ENCODE assay signal across 8 mouse cellular contexts in the genomic region with DNA sequence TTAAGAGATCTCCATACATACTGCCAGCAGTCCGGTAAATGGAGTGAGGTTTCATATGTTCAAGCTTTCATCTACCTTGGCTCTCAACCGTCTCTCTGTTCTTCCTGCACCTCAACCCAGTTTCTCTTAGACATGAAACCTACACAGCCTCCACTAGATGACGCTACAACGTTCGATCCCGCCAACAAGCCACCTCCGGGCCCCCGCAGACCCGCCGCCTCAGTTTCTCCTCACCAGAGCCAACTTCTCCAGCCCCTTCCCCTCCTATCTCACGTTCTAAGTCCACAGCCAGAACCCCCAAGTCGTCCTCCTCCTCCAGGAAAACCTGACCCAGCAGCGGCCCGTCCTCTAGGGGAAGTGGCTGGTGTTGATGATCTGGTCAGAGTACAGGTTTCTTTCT. TPM values are rescaled to one million over a fixed set of nuclear protein-coding genes. Genes with fewer than 3 reads are reported as not detected.
DNase-seq lines count a peak whose midpoint lies in the region; ATAC-seq and TF ChIP-seq lines count a peak whose summit lies in the region.

No protein-coding gene starts in this region.

- peak; percentile 53 for TF ChIP-seq CTCF in left cerebral cortex, adult 2 months (IDR thresholded peaks at IDR 0.05)
- peak; percentile 80; the same call in 1 of the 2 replicates for TF ChIP-seq CTCF in thymus, adult 2 months (IDR thresholded peaks at IDR 0.05; ENCODE audit: borderline replicate concordance, control insufficient read depth, extremely low read depth, insufficient read depth, low read length, poor library complexity)

- no peak for DNase-seq in left cerebral cortex, adult 2 months (ENCODE audit: extremely low spot score in 1 of 2, low spot score in 2 of 2)
- DNase-seq in left cerebral cortex, adult 18-20 months (ENCODE audit: low spot score in 2 of 2), result no peak
- peak; percentile 68 for DNase-seq in embryo, embryonic 10.5 days (ENCODE audit: low spot score)
- DNase-seq in heart, postnatal 4 days, result peak; percentile 39
- DNase-seq in limb, embryonic 14.5 days (ENCODE audit: low spot score), result no peak
- peak; percentile 62 for DNase-seq in thymus, adult 2 months
- DNase-seq in ovary, postnatal 14 days (ENCODE audit: low spot score), result no peak

- peak overlapping the region; percentile 88 for H3K4me2 ChIP-seq in limb, embryonic 14.5 days (replicated peaks; ENCODE audit: low read depth, low read length, severe bottlenecking)
- peak overlapping the region; percentile 78 for H3K4me2 ChIP-seq in midbrain, embryonic 13.5 days (replicated peaks)

- no peak overlapping the region for H3K27ac ChIP-seq in left cerebral cortex, adult 2 months
- H3K27ac ChIP-seq in limb, embryonic 14.5 days (replicated peaks; ENCODE audit: low read depth, low read length), result no peak overlapping the region
- peak overlapping the region; percentile 86 for H3K27ac ChIP-seq in midbrain, embryonic 13.5 days
- H3K27ac ChIP-seq in thymus, adult 2 months (ENCODE audit: control insufficient read depth, insufficient read depth, low read length), result no peak overlapping the region

- no peaks in the 10 kb centered on the region for H3K27me3 ChIP-seq in limb, embryonic 14.5 days (ENCODE audit: control insufficient read depth, insufficient read depth, low read length)
- no peaks in the 10 kb centered on the region for H3K27me3 ChIP-seq in midbrain, embryonic 13.5 days
- H3K27me3 ChIP-seq in thymus, adult 2 months (ENCODE audit: control insufficient read depth, insufficient read depth, low read length), result no peaks in the 10 kb centered on the region

- 0 out of 2 replicates have a peak overlapping the region, but pooled peaks have one; percentile 58 for H3K9ac ChIP-seq in limb, embryonic 14.5 days (ENCODE audit: low read depth, low read length, severe bottlenecking)
- peak overlapping the region; percentile 74 for H3K9ac ChIP-seq in midbrain, embryonic 13.5 days (replicated peaks)

- H3K4me1 ChIP-seq in limb, embryonic 14.5 days (ENCODE audit: control insufficient read depth, insufficient read depth, low read length), result peaks cover 16% of the 10 kb centered on the region
- peaks cover 19% of the 10 kb centered on the region for H3K4me1 ChIP-seq in midbrain, embryonic 13.5 days (replicated peaks)
- H3K4me1 ChIP-seq in thymus, adult 2 months (replicated peaks; ENCODE audit: control insufficient read depth, insufficient read depth, low read length), result peaks cover 14% of the 10 kb centered on the region

- WGBS in limb, embryonic 14.5 days, result 33% methylated on average over 14 of the region's 14 CpGs
- WGBS in midbrain, embryonic 13.5 days, result 28% methylated on average over 14 of the region's 14 CpGs
- 16% methylated on average over 14 of the region's 14 CpGs for WGBS in thymus, adult 2 months

- no peak for ATAC-seq in limb, embryonic 14.5 days (ENCODE audit: low FRiP score, low read depth)
- ATAC-seq in midbrain, embryonic 13.5 days, result peak; percentile 13; the same call in 1 of the 2 replicates

- no peaks in the 10 kb centered on the region for H3K36me3 ChIP-seq in limb, embryonic 14.5 days (ENCODE audit: control insufficient read depth, insufficient read depth, low read length)
- H3K36me3 ChIP-seq in midbrain, embryonic 13.5 days, result no peaks in the 10 kb centered on the region
- no peaks in the 10 kb centered on the region for H3K36me3 ChIP-seq in thymus, adult 2 months (ENCODE audit: control insufficient read depth, insufficient read depth, low read length)

- H3K9me3 ChIP-seq in limb, embryonic 14.5 days (ENCODE audit: control insufficient read depth, low read length), result no peaks in the 10 kb centered on the region
- no peaks in the 10 kb centered on the region for H3K9me3 ChIP-seq in midbrain, embryonic 13.5 days

- H3K4me3 ChIP-seq in left cerebral cortex, adult 2 months, result peak overlapping the region; percentile 41
- H3K4me3 ChIP-seq in limb, embryonic 14.5 days (replicated peaks; ENCODE audit: low read length), result peak overlapping the region; percentile 39; the same call in 1 of the 2 replicates
- H3K4me3 ChIP-seq in midbrain, embryonic 13.5 days (replicated peaks), result peak overlapping the region; percentile 53
- H3K4me3 ChIP-seq in thymus, adult 2 months (ENCODE audit: control insufficient read depth, insufficient read depth, low read length), result peak overlapping the region; percentile 37

- intact Hi-C loops in left cerebral cortex, adult 2 months (cut with DNase I), result no loop called here

- TF ChIP-seq POLR2A in limb, embryonic 14.5 days (IDR thresholded peaks at IDR 0.05; ENCODE audit: borderline replicate concordance, extremely low read depth, insufficient read depth, insufficient read length), result no peak
- TF ChIP-seq POLR2A in thymus, adult 2 months (IDR thresholded peaks at IDR 0.05; ENCODE audit: control insufficient read depth, extremely low read depth, insufficient read depth, low read length, poor library complexity), result no peak

RNA-seq across cellular contexts. Expression of a gene that starts 32.7 kb away (rescaled TPM):
- 1,000 to 10,000 TPM; 2,077 to 2,174 TPM for total RNA-seq in left cerebral cortex, adult 2 months (2021)
- total RNA-seq in left cerebral cortex, adult 18-20 months (2021), result 1,000 to 10,000 TPM; 2,328 to 2,361 TPM
- total RNA-seq in heart, postnatal 4 days (2021), result 1,000 to 10,000 TPM; 4,503 to 4,597 TPM
- 7,521 and 9,083 TPM in 2 replicates for polyA plus RNA-seq in limb, embryonic 14.5 days (2012; rRNA removed)
- polyA plus RNA-seq in limb, embryonic 14.5 days (2014; fragmentation: Nextera tagmentation; extraction: Ambion mirVana), result 6,070 and 6,314 TPM in 2 replicates
- 3,693 and 3,771 TPM in 2 replicates for polyA plus RNA-seq in midbrain, embryonic 13.5 days (2015; fragmentation: Nextera tagmentation; extraction: Ambion mirVana)
- polyA plus RNA-seq in thymus, adult 2 months (2012; rRNA removed), result 4,171 and 4,540 TPM in 2 replicates

Comparison
In these comparisons a context has a peak if more than half of its experiments do, and no peak if none do; other contexts are left out.
1. DNase-seq: peak in embryo, embryonic 10.5 days (single experiment), heart, postnatal 4 days (single experiment) and thymus, adult 2 months (single experiment); none in left cerebral cortex, adult 2 months (0 of 2), left cerebral cortex, adult 18-20 months (0 of 2), limb, embryonic 14.5 days (single experiment) and ovary, postnatal 14 days (single experiment).
2. Peak in every context shown above with its lines, with median percentiles within 50 percentile points of each other: H3K4me3 ChIP-seq.